Mouse (Mus musculus) liver, adult (tissue): Measurements from ENCODE around the gene Ccdc15.

Experiments
- GATA4 ChIP-seq: IDR thresholded peaks from 2 replicates; pipeline ENCODE4 v1.6.1; 2014; ENCODE audit warnings: mild to moderate bottlenecking, low read length; ENCODE audit not compliant: insufficient replicate concordance

The Ccdc15 gene

DNA sequence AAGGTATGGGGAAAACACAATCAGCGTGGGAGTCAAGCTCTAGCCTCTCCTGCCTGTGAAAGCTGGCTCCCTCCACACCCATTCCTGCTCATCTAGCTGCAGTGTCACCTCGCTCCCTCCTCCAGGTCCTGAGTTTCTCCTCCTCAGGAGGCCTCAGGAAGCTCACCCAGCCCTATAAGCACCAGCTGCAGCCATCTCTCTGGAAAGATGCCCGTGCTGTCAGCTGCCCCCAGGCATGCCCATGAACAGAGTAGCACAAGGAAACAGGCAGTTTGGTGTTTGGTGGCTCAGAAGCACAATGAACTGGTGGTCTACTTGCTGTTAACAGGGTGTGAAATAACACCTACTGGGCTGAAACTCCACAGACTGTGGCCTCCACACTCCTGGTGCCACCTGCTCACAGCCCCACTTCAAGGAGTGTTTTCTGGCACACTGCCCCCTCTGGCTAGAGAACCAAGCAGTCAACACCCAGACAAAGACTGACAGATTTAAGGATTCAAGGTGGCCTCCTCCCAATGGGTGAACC is 99.8 kb downstream of the Ccdc15 start:
- no peak for TF ChIP-seq GATA4

DNA sequence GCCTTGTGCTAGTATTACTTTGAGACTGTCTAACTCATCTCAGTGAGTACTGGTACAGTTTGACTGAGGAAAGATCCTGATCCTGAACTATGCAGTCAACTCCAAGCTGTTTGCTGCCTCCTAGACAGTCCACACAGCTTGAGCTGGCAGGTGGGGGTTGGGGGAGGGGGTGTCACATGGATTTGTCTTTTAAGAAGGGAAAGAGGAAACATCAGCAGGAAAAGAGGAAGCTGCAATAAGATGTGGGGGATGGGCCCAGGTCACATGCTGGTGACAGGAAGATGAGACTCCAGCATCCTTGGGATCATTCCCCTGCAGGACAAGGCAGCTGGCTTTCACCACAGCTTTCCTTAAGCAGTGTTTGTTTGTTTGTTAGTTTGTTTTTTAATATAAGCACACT is 100.8 kb downstream of the Ccdc15 start:
- no peak for TF ChIP-seq GATA4

DNA sequence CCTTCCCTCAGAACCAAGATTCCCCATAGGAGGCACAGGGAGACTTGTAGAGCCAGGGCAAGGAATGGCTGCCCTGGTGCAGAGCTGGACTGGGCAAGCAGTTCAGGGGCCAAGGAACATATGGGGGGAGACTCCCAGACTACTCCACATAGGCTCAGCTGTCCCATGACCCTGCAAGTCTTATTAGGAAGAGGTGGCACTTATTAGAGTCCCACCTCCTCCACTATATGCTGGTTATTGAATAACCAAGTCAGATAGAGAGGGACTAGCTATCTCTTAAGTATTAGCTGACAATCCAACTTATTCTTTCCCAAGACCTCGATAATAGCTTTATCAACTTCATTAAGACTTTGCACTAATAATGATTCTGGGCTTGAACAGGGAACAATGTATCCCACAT is 102.4 kb downstream of the Ccdc15 start:
- no peak for TF ChIP-seq GATA4

GRCm38 (mm10) chr9:37245404-37245803 is 102.8 kb downstream of the Ccdc15 start:
- no peak for TF ChIP-seq GATA4

DNA sequence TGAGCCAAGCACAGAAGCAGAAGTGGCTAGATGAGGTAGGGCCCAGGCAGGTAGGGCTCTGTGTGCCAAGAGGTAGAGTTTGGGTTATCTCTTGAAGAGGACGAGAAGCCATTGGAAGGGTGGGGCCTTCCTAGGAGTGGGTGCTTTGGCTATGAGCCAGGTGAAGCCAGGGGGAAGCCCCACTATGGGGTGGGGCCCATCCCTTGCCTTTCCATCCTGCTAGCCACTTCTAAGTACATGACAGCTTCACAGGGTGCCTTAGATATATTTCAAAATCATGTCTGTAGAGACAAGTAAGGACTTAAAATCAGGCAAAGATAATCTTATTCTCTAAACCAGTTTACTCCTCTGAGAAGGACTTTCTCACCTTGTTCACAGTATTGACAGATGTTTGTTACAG is 103.6 kb downstream of the Ccdc15 start:
- TF ChIP-seq GATA4: no peak

DNA sequence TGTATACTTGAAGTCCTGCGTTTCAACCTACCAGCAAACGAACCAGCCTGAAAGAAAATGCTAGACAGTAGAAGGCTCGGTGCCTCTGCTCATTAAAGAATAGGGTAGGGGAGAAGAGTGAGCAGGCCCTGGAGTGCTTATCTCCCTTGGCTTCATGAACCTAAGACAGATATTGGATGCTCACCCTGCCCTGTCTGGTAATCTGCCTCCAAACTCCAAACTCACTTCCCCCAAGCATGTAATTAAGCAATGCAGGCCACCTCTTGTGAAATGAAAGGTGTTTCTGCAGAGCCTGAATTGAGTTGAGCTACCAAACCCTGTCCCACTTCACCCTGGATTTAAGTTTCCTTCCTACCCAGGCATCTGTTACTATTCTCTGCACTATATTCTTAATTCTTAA is 105.5 kb downstream of the Ccdc15 start:
- TF ChIP-seq GATA4: no peak

- TF ChIP-seq GATA4: no peak
Observed at GRCm38 (mm10) chr9:37235951-37236737, 112.1 kb downstream of the Ccdc15 start.

DNA sequence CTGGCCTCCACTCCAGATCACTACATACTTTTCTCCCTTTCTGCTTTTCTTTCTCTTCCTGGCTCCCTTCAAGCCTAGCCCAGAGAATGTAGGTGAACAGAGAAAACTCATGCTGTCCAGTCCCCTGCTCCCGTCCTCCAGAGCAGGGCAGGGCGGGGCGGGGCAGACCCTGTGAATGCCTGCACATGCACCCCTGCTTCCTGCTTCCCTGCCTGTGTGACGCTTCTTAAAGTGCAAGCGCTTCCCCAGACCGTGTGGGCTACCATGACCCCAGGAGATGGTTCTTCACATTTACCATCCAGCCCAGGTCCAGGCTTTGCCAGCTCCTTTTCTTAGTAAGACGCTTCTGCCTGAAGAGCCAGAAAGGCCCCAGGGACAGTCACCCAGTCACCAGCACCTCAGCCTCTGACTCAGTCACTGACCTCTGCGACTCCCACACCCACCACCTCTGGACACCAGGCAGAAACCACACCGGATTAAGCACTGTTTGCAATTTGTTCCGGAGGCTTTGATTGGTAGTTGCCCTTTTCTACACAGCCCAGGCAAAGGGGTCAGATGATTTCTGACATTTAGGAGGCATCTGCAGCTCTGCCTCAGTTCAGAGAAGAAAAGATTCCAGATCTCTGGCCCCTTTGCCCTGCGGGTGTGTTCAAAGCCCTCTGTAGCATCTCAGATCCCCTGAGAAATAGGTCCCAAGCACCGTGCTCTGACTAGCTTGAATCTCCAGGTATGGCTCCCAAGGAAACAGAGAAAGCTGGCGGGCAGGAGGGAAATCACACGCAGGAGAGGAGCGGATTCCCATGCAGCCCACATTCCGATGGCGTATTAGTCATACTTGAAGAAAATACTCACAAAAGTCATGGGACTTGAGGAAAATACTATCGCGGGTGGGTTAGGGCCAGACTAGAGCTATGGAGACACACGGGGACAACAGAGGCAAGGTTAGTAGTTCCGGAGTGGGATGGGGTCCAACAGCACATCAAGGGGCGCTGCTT is 115.7 kb downstream of the Ccdc15 start:
- TF ChIP-seq GATA4: no peak

DNA sequence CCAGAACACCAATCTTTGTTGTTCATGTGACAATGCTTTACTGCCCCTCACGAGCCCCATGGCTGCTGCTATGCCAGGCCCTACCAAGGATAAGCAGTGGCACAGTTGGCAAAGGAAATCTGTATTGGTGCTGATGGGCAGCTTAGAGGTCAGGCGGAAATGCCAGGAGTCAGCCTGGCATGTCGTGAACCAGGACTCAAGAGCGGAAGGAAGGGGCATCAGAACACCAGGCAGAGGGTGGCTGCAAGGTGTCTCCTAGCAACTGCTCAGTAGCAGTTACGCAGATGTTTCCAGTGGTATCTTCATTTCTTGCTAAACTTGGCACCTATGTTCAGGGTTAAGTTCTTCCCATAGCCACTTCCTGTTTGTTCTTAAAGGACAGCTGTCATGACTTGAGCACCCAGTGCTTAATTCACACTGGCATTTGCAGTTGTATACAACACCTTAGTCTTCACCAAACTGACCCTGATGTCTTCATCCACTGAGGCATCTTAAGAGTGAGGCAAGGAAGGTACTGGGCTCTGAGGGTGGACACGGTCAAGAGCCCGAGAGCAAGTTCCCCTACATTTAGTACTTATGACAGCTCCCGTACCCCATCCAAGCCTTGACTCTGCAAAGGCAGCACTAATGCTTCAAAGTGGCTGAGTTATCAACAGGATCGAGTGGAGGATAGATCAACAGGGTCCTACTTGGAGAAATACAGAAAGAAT is 117.6 kb downstream of the Ccdc15 start:
- TF ChIP-seq GATA4: no peak

DNA sequence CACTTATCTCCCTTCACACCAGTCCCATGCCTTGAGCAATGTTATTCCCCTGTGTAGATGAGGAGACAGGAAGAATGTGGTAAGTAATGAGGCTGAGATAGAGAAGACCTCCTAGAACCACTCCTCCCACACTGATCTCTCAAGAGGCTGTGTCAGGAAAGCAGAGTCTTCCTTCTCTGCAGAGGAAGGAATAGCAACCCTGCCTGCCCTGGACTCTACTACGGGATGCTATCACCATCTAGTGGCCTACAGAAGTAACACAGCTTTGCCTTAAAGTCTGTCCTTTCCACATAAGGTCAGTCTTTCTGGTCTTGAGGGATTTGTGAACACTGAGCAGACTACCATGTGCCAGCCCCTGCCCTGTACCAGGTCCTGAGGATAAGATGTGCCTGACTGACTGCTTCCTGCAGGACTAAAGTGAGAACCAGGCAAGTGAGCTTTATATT is 118.3 kb downstream of the Ccdc15 start:
- no peak for TF ChIP-seq GATA4
